Mouse (Mus musculus) cortical plate, adult 2 months (tissue): ENCODE measurements around the gene Jade1. TPM values are rescaled to one million over a fixed set of nuclear protein-coding genes. Genes with fewer than 3 reads are reported as not detected.

Experiments
- H3K27ac ChIP-seq: fragments of 200-500 bp; 2 replicates; pipeline ENCODE4 v1.5.1; 2012; ENCODE audit warnings: low read length, control low read depth, inconsistent platforms; ENCODE audit not compliant: insufficient read depth
- H3K4me1 ChIP-seq: fragments of 200-500 bp; 2 replicates; pipeline ENCODE4 v1.6.1; 2011; ENCODE audit warnings: low read length; ENCODE audit not compliant: control insufficient read depth, insufficient read depth
- H3K4me3 ChIP-seq: fragments of 200-500 bp; 2 replicates; pipeline ENCODE4 v1.5.1; 2011; ENCODE audit warnings: mild to moderate bottlenecking, low read length, control low read depth; ENCODE audit not compliant: insufficient read depth
- CTCF ChIP-seq: fragments of 200-500 bp; IDR thresholded peaks from 2 replicates; pipeline ENCODE4 v1.5.1; 2011; ENCODE audit warnings: mild to moderate bottlenecking, control low read depth, low read length; ENCODE audit not compliant: insufficient read depth; ENCODE audit errors: extremely low read depth
- POLR2A ChIP-seq: fragments of 200-500 bp; IDR thresholded peaks from 2 replicates; pipeline ENCODE4 v1.6.1; 2011; ENCODE audit warnings: mild to moderate bottlenecking, low read length, control low read depth; ENCODE audit not compliant: insufficient read depth; ENCODE audit errors: extremely low read depth
- polyA plus RNA-seq: library from polyadenylated mRNA; depleted of rRNA; stranded (reverse); fragments of >200 nt; gene quantifications from 2 replicates; pipeline ENCODE4 v1.2.3, GENCODE M21; 2012

The Jade1 gene
- polyA plus RNA-seq, 1 experiment, result 30.9 TPM

DNA sequence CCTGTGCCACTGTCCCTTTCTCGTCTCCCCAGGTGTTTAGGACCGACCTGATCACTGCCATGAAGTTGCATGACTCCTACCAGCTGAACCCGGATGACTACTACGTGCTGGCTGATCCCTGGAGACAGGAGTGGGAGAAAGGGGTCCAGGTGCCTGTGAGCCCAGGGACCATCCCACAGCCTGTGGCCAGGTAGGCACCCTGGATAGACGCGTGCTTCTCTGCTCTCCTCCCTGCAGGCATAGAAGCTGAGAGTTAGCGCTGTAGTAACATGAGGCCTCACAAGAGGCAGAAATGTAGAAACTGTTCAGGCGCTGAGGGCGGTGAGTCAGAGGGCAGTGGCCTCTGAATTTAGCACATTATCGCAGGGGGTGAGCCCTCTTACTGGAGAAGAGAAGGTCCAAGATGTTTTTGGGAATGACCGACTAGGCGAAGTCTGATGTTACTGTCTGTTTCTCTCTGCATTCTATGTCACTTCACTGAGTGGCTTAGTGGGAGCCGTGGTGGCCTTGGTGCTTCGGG is 36.2 kb downstream of the Jade1 start:
- Histone ChIP-seq H3K27ac (no peak overlapping the region), H3K4me3 (no peak overlapping the region), H3K4me1 (peaks cover 4% of the 10 kb centered on the region; the same call in 1 of the 2 replicates)
- TF ChIP-seq POLR2A (no peak), CTCF (no peak)

GRCm38 (mm10) chr3:41592805-41593204 is 37.3 kb downstream of the Jade1 start:
- Histone ChIP-seq H3K4me3 (no peak overlapping the region), H3K27ac (no peak overlapping the region), H3K4me1 (peaks cover 1% of the 10 kb centered on the region; the same call in 1 of the 2 replicates)
- no peak for TF ChIP-seq POLR2A
- no peak for TF ChIP-seq CTCF

- peaks cover 1% of the 10 kb centered on the region; the same call in 1 of the 2 replicates for H3K4me1 ChIP-seq
- no peak for TF ChIP-seq CTCF
- TF ChIP-seq POLR2A, result no peak
- no peak overlapping the region for H3K27ac ChIP-seq
- no peak overlapping the region for H3K4me3 ChIP-seq
Measured at GRCm38 (mm10) chr3:41594097-41594879, 38.8 kb downstream of the Jade1 start.

- no peak overlapping the region for H3K4me3 ChIP-seq
- peaks cover 1% of the 10 kb centered on the region; the same call in 1 of the 2 replicates for H3K4me1 ChIP-seq
- H3K27ac ChIP-seq, result no peak overlapping the region
- no peak for TF ChIP-seq POLR2A
- no peak for TF ChIP-seq CTCF
Measured at GRCm38 (mm10) chr3:41595010-41595409, 39.5 kb downstream of the Jade1 start.

- no peak overlapping the region for H3K4me3 ChIP-seq
Measured at GRCm38 (mm10) chr3:41597036-41597435, 41.5 kb downstream of the Jade1 start.

GRCm38 (mm10) chr3:41598412-41598811 is 42.9 kb downstream of the Jade1 start:
- TF ChIP-seq POLR2A (no peak), CTCF (no peak)
- Histone ChIP-seq H3K27ac (no peak overlapping the region), H3K4me3 (no peak overlapping the region), H3K4me1 (no peaks in the 10 kb centered on the region)

More at GRCm38 (mm10) chr3:41597036-41597435, 41.5 kb downstream of the Jade1 start:
- H3K27ac ChIP-seq, result no peak overlapping the region
- TF ChIP-seq CTCF (no peak), POLR2A (no peak)
- H3K4me1 ChIP-seq, result peaks cover 1% of the 10 kb centered on the region; the same call in 1 of the 2 replicates

DNA sequence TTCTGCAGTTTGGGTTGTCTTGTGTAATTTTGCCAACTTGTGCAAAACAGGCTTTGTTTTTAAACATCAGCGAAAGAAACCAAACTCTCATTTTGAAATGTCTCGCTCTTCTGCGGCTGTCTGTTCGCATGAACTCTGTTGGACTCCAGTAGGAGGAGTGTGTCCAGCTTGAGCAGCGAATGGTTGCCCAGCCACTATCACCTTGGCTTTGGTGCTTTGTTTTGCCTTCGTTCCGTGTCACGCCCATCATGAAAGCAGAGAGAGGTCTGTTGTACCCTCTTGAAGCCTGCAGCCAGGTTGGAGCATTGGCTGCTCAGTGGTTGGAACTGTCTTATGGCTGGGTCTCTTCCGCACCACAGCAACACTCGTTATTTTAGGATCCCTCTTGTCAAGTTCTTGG is 43.7 kb downstream of the Jade1 start:
- H3K4me1 ChIP-seq, result no peaks in the 10 kb centered on the region
- no peak overlapping the region for H3K27ac ChIP-seq
- TF ChIP-seq CTCF (no peak), POLR2A (no peak)
- H3K4me3 ChIP-seq, result no peak overlapping the region

DNA sequence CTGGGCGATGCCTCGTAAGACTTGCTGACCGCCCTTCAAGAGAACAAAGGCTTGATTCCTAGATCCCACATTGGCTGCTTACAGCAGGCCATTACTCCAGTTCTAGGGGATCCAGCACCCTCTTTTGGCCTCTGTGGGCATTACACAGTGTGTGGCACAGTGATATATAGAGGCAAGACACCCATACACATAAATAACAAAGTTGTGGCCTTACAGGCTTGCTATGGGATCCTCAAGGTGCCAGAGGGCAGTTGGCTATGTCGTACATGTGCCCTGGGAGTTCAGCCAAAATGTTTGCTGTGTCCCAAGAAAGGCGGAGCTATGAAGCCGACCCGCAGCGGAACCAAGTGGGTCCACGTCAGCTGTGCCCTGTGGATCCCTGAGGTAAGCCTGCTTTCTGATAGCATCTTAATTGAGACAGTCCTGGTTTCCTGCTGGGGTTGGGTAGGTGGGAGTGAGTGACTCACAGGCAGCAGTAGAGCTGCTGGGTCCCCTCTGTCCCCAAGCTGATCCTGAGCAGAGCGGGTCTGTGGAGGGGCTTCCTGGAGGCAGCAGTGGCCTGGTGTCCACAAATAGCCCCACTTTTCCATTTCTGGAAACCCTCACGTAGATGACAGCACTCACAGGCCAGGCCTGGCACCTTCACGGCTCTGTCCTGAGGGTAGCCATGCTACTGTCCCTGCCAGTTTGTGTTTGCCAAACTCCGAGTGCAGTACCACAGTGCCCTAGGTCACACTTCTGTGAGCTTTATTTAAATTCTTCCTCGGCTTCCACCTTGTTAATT is 44.5 kb downstream of the Jade1 start:
- Histone ChIP-seq H3K4me3 (no peak overlapping the region), H3K4me1 (no peaks in the 10 kb centered on the region), H3K27ac (no peak overlapping the region)
- TF ChIP-seq CTCF (peak; percentile 68), POLR2A (no peak)

- peaks cover 2% of the 10 kb centered on the region for H3K4me1 ChIP-seq
- H3K27ac ChIP-seq, result no peak overlapping the region
- TF ChIP-seq CTCF (no peak), POLR2A (no peak)
- no peak overlapping the region for H3K4me3 ChIP-seq
Measured at GRCm38 (mm10) chr3:41601226-41602020, 45.9 kb downstream of the Jade1 start.
